Mouse (Mus musculus) CD8-positive naive resting alpha-beta T cell, adult 2 months (primary cell): ENCODE results near the gene Tmie.
A peak's percentile ranks its signal among the peaks of the same experiment; 100 is the strongest.

Experiments
- DNase-seq, 2 experiments: peaks; one replicate each; pipeline ENCODE4 v3.0.0; 2022; ENCODE audit warnings: low read depth in 2 of 2, low spot score in 2 of 2

The Tmie gene

DNA sequence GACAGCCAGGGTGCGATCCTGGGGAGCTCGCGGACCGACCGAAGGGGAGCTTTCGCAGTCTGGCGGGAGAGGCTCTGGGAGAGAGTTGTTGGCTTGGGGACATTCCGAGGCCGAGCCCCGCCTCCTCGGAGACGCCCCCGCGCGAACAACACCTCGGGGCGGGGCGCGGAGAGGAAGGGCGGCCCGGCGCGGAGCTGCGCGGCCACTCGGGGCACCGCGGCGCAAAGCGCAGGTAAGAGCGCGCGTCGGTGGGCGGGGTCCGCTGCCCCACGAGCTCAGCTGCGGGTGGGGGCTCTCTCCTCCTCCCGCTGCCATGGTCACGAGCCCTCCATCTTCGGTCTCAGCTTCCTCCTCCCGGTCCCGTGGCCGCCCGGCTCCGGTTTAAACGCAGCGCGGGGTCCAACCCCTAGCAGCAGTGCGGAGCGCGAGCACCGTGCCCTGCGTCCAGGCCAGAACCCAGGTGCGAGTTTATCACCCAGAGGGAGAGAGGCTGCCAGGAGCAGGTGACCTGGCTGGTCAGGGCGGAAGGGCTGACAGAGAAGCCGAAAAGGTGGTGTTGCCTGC, at the start of gene Tmie:
Gene Tmie, minus strand, starts transcription at position 116 of the 564 bp plus-strand sequence.
- DNase-seq: peak; percentile 71 to 75

DNA sequence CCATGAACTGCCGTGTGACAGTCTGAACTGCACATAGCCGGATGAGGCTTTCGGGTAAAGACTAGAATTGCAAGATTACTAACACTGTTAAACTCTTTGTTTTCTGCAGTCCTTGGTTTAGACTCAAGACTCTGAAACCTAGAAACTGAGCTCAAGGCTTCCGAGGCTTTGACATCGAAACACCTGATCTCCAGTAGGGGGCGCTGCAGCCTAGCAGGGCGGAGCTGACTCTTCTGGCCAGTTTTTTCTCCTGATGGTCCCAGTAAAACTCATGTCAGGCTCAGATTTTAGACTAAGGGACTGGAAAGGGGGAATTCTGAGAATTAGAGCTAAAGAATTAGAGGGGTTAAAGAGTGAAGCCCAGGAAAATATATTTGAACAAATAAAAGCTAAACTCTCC, 42.8 kb upstream of the Tmie start:
- DNase-seq: peak; percentile 73 to 80

DNA sequence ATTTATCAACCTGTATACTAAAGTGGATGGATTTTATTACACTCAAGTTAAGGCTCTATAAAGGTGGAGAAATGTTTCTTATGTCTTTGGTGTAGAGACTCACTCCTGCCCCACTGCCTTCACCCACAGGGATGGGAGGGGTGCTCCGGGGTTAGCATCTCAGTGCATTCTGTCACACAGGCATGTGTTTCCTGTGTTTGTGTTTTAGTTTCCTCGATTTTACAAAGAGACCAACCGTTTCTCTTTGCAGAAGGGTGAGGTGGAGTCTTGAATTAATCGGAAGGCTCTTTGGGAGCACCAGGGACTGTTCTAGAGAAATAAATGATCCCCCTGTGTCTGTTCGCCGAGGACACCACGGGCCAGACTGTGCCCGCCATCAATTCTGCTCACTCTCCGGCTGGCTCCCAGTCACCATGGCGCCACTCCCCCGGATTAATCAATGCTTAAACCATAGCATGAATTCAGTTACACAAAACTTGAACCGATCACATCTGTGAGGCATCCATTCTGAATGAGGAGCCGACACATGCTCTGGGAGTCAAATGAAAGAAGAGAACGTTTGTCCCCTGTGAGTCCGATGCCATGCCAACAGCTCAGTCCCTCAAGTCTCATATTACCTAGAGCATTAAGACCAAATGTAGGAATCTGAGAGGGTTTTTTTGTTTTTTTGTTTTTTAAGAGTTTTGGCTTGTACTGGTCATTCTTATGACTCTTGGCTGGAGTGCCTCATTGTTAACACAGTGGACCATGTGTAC, 40.9 kb upstream of the Tmie start:
- peak in 1 of 2 experiments; percentile 59 for DNase-seq

DNA sequence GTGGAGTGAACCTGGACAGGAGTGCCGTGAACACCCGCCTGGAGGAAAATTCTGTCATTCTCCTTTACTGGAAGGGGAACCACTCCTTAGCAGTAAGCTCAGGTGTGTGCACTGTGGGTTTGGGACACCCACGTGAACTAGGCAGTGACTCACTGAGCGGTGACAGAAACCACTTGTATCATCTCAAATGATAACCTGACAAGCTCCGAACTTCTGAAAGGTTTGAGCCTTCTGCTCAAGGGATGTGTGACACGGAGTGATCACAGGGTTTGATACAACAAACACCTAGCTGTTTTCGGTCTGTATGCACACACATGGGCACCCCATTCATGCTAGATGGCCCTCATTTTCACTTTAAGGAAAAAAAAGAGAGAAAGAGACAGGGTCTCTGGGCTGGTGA, 36.9 kb upstream of the Tmie start, which contains the start of gene Fam240a:
Gene Fam240a, minus strand, starts transcription at position 76 of the 400 bp plus-strand sequence.
- DNase-seq: peak; percentile 58 to 65

DNA sequence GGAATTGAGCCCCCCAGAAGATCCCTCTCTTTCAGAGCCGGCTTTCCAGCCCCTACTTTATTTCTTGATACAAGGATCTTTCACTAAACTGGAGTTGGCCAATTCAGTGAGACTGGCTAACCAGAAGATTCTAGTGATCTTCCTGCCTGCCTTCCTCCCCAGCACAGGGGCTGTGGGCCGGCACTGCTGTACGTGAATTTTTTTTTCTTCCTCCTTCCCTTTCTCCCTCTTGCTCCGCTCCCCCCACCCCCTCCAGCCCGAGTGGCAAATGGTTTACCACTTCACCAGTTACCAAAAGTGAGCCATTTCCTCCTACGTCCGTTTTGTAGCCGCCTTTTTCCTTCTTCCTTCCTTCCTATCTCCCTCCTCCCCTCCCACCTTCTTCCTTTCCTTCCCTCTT, 35.6 kb upstream of the Tmie start:
- no peak for DNase-seq

DNA sequence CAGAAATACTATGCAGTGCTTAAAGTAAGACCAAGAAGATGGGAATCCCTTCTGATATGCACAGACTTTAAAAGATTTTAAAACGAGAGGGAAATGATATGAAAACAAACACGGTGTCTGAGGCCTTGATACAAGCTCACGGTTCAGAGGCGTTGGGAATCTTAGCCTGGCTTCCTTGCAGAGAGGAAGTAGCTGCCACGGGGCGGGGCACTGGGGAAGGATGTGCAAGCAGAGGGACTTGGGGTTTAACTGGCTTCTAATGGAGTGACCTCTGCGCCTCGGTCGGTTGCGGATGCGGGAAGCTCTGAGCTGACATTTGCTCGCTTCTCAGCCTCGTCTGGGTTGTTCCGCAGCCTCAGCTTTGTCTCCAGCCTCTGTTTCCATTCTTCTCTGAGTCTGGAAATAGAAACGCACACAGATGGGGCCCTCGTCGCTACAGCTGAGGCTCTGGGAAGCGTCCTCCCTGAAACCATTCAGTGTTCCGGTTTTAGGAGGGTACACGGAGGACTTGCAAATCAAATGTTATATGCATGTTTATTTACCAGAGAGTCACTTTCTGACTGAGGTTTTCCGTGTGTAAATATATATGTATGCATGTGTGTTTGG, 34.8 kb upstream of the Tmie start:
- DNase-seq: no peak

DNA sequence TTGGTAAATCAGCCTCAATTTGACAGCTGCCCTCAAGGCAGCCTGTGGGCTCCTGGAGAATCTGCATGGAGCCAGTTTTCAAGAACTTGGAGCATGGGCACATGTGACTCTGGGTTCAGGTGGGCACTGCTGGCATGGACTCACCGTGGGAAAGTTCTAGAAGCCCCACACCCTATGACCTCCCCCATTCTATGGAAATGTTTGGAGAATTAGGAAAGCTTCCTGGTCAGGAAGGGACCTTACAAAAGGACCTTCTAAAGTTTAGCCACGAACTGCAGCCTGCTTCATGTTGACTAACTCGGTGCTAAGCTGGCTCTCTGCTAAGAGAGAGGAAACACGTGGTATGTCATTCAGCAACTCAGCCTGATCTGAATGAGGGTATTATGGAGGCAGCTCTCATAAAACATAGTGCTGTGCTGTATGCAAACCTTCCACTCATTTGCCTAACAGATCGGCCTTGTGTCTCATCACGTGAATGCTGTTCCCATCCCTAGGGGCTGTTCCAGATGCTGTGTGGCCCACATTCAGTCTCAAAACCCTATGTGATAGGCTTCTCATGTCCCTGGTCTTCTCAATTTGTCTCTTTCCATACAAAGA, 29.6 kb upstream of the Tmie start:
- no peak for DNase-seq

DNA sequence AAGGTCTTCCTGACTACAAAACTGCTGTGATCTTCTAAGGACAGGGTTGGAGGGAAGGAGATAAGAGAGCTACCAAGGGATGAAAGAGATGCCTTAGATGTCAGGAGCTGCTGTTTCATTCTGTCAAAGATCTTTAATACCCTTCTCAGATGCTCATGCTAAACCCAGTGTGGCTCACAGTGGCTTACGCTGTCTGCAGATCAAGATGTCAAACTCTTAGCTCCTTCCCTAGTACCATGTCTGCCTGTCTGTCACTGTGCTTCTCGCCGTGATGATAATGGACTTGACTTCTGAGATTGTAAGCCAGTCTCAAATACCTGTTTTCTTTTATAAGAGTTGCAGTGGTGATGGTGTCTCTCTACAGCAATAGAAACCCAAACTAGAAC, 28.7 kb upstream of the Tmie start:
- DNase-seq: no peak

DNA sequence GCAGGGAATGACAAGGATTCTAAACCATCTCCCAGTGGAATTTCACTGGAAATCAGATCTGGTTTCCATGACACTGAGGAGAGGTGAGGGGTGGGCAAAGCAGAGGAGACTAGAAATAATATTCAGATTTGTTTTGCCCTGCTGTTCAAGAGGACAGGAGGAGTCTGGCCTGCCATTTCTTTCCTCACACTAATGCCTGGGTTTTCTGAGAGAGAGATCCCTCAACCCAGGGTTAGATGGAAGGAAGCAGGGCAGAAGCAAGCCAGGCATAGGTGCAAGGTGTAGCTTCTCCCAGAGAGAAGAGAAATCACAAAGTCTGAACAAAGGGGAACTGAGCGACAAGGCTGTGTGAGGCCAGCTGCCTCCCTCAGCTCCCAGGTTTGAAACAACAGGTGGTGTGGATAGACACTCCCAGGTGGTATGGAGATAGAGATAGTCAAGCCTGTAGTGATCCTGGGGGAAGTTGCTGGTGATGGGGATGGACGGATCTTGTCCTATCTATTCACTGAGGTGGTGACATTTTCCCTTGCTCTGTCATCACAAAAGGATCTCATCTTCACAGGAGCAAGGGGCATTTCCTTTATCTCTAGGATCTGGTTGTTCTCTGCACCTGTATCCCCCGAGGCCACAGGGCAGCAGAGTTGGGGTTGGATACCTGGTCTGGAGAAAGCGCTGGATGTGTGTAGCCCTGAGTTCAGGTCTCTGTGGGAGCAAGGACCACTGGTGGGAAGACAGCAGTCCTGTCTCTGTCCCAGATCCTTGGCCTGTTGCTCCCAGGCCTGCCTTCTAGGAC, 28.1 kb upstream of the Tmie start:
- DNase-seq: no peak

DNA sequence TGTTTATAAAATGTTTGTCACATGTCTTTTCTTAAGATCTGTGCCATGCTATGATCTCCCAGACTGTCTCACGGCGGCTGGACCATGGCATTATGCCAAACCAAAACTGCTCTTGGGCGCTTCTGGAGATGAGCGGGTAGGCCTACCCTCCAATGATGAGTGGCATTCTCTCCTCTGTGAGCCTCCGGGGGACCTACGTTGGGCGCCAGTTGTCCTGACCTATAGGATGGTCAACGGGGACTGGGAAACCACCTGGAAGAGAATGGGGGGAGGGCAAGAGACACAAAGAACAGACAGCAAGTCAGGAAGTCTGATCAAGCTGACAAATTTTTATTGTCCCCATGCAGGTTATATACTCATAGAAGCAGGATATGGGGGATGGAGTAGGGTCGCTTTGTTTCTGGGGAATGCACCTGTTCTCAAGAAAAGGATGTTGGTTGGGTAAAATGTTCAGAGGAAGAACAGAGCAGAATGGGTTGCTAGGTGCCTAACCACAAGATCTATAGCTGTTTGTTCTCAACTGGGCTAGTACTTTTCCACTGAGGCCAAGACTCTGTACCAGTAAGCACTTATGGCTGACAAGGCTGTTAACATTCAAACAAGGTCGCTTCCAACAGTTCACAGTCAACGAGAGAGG, 27.4 kb upstream of the Tmie start:
- peak; percentile 67 to 72 for DNase-seq

DNA sequence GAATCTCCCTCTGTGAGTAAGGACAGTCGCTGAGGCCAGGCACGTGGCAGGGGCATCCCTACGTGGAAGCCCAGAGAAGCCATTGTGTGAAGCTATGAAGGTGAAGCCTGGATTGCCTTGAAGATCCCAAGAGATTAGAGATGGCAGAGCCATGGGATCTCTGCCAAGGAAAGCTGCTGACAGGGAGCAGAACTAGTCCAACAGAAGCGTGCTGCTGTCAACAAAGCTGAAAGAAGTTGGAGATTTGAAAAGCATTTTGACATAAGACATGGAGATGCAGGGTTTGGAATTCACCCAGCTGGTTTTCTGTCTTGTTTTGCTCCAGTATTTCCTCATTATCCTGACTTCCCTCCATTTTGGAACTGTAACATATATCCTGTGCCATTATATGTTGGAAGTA, 22.4 kb upstream of the Tmie start:
- DNase-seq: no peak

DNA sequence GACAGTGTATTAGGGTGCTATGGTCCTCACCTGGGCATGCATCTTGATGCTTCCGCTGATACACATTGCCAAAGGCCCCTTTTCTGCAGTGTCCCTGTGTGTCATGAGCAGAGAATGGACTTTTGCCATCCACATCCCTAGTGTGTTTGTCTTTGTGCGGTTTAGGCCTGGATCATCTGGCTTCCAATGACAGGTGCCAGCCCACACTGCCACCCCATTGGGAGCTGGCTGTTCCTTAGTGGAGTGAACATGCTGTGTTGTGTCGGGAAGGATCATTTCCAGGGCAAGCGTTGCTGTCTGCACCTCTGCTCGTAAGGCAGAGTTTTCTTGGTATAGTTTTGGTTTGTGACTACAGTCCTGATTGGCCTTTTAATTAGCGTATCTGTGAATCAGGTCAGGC, 21.3 kb upstream of the Tmie start:
- no peak for DNase-seq

DNA sequence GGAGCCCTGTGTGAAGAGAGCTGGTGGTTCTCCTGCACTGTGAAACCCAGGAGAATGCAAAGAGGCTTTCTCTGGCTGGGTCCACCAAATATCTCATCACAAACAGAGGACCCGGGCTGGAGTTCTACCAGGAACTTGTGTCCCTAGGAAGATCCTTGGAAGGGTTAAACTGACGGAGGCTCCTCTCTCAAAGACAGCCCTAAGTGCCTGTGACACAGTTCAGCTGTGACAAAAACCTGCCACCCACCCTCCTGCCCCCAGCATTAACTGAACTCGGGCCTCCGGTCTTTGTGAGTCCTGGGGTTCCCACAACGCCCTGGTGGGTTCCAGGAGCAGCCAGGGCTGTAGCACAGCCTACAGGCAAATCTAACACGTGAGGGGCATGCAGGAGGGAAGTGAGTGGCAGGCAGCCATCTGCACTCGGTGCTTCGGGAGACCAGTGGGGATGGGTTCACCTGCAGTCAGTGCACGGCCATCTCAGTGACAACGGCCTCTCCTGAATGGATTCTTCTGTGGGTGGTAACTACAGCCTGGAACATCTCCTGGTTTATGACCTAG, 19.6 kb upstream of the Tmie start:
- DNase-seq: no peak

DNA sequence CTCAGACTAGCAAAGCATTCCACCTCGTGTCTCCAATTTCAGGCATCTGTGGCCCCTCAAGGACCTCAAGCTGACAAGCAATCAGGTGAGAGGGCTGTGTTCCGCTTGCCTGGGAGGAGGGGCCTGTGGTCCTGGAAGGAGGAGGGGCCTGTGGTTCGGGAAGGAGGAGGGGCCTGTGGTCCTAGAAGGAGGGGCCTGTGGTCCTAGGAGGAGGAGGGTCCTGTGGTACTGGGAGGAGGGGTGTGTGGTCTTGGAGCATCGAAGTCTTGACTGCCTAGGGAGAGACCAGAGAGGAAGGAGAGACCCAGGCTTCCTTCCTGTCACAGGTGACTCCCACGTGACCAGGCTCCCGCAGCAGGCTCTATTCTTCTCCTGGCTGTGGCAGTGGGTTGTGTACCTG, 16.7 kb upstream of the Tmie start:
- peak; percentile 80 to 82 for DNase-seq

DNA sequence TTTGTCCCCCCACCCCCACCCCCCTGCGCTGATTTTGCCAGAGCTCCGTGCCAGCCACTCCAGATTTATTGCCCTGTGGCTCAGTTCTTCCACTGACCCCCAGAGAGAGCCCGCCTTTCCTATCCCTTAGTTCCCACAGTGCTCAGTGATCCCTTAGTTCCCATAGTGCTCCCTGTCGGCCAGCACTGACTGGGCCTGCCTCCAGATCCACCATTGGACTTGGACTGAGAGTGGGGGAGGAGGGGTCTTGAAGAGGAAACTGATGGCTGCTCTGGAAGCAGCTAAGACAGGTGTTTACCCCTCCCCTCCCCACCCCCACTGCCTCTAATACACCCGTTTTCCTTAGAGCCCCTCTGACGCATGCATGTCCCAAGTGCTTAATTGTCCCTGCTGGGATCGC, 16.1 kb upstream of the Tmie start:
- no peak for DNase-seq

DNA sequence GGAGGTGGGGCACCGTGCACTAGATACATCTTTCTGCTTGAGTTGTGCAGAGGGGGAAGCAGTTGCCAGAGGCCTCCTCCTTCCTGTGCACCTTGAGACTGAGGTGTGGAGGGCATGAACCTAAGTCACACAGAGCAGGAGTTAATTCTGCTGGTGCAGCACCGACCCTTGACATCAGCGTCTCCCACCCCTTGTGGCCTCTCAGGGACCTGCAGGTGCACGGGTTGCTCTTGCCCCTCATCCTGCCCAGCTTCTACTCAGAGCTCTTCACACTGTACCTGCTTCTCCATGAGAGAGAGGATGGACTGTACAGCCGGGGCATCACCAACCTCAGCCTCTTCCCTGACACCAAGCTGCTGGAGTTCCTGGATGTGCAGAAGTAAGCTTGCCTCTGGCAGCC, 15.6 kb upstream of the Tmie start:
- peak; percentile 54 to 70 for DNase-seq

DNA sequence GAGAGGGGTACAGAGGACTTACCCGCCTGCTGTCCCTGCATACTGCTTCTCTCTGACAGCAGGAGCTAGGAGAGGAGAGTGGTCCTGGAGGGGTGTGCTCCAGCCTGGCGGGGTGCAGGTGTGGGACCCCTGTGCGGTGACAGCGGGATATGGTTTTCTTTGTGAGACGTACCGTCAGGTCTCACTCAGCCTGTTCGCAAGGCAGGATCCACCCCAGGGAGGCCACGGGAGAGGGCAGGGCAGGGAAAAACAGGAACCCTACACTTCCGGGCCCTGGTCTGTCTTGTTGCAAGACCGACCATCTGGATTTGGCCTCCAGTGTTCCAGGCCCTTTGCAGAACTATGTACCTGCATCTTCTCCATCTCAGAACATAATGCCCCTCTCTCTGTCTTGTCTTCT, 13.5 kb upstream of the Tmie start:
- DNase-seq: no peak

DNA sequence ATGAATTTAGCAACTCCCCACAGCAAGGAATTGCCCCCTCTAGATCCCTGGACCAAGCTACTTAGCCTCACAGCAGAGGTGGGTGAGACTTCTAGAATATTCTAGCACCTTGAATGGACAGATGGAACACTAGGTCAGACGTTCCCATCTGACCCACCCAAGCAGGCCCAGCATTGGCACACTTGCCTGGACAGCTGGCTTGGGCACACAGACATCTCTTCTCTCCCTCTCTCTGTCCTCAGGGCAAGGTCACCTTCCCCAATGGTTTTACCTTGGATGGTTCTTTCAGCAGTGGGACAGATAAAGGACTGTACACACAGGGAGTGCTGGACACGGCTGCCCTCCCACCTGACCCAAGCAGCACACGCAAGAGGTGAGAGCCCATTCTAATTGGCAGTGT, 12.6 kb upstream of the Tmie start:
- DNase-seq: no peak

DNA sequence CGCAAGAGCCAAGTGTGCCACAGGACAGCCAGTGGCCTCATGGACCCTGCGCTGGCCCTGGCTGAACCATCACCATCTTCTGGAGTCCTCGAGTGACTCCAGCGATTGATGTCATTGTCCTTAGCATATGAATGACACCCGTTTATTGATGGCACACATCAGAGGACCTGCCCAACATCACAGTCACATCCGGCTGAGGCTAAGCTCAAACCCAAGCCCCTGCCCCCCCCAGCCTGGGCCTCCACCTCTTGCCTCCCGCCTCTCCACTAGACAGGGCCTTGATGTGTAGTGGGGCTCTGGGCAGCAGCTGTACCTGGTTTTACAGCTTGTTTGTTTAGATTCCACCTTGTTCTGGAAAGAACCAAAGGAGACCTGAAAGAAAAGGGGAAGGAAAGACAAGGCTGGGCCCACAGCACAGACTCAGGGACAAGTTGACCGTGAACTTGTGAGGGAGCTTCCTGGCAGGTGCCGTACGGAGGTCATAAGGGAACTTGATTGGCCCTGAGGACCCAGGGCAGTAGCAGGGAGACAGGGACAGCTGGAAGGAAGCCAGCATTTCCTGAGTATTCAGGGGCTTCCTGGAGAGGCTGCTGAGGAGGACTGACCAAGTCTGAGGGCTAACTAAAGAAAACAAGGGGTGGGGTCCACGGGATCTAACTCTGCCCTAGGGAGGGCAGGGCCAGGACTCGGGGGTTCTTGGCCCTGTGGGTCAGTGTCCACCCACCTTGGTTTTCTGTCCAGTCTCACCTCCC, 11.3 kb upstream of the Tmie start:
- peak in 1 of 2 experiments; percentile 61 for DNase-seq
